Mouse (Mus musculus) skeletal muscle tissue, adult 2 months (tissue): Measurements from ENCODE around the gene Rpl21.

Experiments
- DNase-seq: peaks from one replicate; pipeline ENCODE4 v3.0.0-alpha.2; 2012; ENCODE audit warnings: low read depth, low spot score

The Rpl21 gene

DNA sequence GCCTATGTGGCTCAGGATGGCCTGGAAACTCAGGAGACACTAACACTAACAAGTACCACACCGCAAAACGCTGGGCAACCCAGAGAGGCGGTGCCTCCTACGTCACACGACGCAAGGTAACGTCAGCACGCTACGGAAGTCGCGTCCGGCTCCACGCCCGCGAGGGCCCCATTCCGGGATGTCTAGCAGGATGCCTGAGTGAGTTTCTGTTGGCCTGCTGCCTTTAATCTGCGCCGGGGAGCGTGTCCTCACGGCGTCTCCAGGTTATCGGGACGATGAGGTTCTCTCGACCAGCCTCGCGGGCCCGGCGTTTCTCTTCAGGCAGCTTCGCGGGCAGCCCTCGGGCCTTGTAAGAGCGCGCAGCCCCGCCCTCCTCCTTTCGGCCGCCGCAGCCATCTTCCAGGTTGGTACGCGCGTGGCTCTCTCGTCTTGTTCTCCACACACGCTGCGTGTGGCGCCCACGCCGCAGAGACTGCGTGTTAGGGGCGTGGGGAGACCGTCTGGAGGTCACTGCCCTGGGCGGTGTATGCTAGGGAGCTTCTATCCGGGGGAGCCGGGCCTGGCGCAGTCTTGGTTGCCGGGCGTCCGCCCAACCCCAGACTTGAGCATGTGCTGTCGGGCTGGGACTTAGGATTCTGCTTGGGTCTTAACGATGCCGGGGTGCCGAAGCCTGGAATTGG, at the start of gene Rpl21:
Gene Rpl21, plus strand, starts transcription at position 122 of the 680 bp plus-strand sequence.
- DNase-seq, result peak; percentile 96

DNA sequence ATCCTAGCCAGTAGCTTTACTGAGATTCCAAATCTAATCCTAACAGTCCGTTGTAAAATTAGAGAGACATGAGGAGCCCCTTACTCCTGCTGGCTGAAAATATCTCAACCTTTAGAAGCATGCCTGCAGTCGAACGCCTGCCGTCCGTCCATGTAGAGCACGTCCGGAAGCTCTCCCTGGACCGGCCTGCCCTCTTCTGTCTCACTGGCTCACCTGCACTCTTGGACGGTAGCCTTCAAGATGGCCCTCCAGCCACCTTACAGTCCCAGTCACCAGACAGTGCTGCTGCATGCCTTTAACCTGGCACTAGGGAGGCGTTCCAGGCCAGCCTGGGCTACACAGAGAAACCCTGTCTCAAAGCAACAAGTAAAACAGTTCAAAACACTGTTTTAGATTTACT, 49.4 kb upstream of the Rpl21 start:
- DNase-seq, result no peak

DNA sequence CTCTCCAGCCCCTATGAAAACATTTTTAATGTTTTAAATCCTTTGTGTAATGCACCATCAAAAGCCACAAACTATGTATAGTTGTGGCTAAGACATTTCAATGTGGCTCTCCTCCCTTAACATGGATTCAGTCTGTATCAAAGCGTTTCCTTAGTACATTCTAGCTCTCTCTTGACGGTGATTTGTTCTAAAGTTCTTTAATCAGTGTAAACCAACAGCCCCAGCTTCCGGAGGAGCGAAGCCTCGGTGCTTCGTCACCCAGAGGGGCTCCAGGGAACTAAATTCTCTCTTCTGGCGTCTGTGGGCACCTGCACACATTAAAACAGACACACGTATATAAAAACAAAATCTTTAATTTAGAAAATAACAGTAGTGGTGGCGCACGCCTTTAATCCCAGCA, 48.8 kb upstream of the Rpl21 start:
- DNase-seq, result no peak

DNA sequence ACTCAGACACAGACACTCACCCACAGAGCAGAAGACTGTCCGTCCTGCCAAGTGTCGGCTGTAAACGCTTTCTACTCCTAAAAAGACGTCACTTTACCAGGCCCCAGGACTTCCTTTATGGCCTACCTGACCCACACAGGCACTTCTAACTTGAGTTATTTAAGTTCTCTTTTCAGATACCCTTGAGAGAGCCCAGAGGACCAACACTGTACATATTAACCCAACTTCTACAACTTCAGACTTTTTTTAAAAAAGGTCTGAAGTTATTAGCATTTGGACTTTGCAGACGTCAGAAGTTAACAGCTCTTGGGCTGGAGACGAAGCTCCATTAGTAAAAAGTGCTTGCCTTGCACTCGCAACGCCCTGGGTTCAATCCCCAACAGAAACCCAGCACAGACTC, 46.6 kb upstream of the Rpl21 start:
- DNase-seq, result no peak

DNA sequence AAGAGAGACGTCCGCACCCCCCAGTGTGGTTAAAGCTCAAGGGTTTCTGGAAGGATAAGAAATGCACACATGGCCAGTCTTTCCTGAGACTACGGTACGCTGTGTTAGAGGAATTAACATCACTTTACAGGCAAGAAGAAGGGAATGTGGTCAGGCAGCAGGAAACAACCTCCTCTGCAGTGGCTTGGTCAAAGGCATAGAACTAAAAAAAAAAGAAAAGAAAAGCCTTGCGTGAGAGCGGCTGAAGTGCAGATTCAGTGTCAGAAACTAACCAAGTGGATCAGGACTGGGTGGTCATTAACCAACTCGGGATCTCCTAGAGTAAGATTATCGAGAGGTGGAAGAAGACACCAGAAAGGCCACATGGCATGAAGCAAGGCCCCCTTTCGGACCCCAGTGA, 43.3 kb upstream of the Rpl21 start:
- DNase-seq, result no peak

DNA sequence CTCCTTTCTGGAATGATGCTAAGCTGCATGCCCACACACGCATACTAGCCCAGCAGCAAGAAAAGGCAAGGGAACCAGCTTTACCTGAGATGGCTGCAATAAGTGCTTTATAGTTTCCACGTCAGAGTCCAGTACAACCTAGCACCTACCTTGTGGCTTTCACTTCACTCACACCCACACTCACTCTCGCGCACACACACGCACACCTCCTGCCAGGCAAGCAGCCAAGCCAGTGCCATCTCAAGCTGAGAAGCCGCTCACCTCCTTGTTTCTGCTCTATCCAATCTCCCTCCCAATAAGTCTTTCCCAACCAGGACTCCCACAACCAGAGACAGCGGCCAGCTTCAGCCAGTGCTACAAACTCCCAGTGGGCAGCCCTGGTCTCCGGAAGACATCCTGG, 41.7 kb upstream of the Rpl21 start:
- DNase-seq, result no peak

DNA sequence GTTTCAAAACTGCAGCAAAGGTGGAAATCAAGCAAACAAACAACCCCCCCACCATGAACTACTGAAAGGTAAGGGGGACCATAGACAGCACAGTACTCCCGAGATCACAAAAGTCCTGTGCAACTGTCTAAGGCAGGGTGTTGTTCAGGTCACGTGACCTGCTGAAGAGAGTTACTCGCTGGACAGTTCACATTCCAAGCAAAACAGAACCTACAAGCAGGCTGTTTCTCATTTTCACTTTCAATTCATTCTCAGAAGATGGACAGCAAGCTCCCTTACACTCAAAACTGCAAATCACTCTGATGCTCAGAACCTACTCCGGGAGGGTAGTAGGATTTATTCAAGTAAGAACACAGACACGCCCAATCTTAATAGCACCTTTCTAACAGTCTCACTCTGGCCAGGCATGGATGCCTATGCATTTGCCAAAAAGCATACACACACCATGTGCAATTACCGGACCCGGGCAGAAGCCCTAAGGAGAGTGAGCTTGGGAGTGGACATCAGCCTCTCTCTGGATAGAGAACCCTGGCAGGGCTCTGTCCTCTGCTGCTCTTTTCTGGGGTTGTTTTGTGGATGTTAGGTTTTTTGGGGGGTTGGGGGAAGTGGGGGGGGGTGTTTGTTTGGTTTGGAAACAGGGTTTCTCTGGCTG, 40.4 kb upstream of the Rpl21 start:
- DNase-seq, result peak; percentile 30

DNA sequence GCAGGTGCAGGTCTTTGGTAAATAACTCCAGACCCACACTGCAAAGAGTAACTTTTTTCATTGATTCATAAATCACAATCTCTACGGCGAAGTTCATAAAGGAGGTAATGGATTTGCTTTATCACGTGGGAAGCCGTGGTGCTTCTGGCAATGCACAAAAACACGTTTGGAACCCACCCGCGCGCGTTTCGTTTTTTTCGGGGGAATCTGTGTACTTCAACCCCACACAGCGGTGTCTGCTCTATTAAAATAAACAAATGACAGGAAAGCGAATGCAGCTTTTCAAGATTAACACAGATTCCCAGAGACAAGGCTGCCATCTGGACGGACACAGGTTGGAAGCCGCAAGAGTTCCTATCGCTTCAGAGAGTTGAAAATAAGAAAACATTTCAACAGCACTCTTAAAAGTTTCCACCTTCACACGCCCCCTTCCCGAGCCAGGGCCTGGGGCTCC, 39.0 kb upstream of the Rpl21 start:
- DNase-seq, result no peak

DNA sequence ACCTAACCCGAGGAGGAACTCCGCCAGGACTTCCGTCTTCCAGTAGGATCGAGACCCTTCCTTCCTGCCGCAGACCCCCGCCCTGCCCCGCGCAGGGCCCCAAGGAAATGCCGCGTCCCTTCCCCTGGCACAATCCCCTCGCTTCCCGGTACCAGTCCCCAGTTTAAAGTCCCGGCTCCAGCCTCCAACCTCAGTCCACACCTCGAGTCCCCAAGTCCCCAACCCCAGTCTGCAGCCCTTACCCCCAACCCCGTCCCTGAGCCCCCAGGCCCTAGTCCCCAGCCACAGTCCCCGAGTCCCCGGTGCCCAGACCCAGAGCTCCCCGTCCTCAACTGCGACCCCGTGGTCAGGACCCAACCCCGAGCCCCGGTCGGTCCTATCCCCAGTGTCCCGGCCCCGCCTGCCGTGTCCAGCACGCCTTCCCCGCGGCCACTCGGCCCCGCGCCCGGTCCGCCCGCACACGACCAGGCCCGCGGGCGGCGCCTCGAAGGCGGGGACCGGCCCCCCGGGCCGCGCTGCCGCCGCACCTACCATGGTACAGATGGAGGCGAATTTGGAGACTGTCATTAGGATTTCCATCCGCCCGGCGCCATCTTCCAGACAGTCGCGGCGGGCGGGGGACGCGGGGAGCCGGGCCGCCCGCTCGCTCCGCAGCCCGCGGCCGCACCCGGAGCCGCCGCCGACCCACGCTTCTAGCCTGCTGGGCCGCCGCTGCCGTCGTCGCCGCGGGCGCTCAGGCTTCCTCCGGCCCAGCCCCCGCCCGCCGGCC, 38.4 kb upstream of the Rpl21 start:
- no peak for DNase-seq

DNA sequence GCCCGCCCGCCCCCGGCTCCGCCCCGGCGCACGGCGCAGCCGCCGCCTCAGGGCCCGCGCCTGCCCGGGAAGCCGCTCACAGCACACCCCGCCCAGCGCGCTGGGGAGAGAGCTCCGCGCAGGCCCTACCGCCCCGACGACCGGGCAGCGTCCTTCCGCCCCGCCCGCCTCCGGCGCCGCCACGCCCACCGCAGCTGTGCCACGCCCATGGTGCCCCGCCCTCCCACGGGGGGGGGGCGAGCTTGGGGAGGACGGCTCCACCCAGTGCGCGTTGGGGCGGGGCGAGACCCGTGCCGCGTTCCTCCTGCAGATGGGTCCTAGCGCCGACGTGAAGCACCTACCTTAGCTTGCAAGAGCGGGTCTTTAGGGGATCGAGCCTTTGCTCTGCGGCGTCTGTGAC, 37.8 kb upstream of the Rpl21 start, which contains the start of gene Usp12:
Gene Usp12, minus strand, starts transcription at position 154 of the 400 bp plus-strand sequence.
- DNase-seq, result peak; percentile 95

DNA sequence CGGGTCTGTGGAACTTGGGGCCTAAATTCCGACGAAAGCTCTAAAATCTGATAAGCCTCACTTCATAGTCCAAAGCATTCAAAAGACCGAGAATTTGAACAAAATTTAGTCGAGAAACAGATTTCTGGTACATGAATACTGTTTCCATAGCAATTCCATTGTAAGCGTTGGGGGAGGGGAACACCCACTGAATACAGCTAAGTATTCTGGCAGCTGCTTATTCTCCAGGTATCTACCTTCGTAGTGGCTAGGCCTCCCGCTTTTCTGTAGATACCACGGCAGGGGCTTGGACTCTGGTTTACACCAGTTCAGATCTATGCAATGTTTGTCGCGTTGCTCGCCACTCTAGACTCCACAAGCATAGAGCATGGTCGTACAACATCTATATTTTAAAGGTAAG, 37.0 kb upstream of the Rpl21 start:
- no peak for DNase-seq

DNA sequence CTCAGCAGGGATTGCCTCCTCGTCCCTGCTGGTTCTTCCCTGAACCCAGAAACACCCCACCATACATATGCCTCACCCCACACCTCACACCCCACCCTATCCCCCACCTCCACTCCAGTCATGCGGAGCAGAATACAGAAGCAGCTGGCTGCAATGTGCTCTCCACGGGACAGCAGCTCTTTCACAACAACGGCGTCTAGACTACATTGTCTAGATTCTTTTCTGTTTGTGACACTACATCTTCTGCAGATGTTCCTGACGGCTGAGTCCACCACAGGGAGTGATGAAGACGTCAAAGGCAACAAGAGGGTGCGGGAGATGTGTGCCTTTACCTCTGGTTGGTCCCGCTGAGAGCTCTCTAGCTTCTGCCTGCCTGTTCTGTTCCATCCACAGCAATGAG, 34.7 kb upstream of the Rpl21 start:
- DNase-seq, result no peak

DNA sequence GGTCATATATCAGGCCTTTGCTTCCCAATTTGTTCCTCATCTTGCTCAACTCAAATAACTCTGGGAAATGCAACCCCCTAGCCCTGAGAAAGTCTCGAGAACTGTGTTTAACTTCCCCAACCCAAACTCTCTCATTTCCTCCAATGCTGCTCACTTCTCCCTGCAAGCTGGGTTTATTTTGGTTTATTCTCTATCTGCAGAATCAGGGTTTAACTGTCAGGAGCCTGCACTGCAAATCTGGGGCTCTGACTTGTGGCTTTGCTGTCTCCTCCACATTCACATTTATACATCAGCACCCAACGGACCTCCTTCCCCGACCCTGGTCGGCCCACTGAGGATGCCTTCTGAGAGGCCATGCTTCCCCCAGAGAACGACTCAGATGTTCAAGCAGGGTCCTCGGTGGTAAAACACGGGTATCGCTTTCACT, 26.7 kb upstream of the Rpl21 start:
- DNase-seq, result no peak

DNA sequence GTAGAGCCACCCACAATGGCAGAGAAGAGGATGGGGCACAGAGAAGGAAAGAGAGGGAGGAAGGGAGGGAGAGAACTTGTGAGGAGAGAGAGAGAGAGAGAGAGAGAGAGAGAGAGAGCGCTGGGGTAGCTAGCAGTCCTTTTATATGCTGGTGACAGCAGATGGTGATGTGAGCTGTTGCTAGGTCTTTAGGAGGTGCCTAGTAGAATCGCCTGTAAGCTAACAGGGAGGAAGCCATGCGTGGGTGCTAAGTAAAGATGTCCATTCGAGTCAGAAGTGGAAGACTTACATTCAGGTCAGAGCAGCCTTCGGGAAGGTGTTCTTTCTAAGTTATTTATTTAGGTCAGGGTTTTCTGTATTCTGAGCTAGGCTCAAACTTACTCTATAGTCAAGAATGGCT, 22.7 kb upstream of the Rpl21 start:
- DNase-seq, result no peak

DNA sequence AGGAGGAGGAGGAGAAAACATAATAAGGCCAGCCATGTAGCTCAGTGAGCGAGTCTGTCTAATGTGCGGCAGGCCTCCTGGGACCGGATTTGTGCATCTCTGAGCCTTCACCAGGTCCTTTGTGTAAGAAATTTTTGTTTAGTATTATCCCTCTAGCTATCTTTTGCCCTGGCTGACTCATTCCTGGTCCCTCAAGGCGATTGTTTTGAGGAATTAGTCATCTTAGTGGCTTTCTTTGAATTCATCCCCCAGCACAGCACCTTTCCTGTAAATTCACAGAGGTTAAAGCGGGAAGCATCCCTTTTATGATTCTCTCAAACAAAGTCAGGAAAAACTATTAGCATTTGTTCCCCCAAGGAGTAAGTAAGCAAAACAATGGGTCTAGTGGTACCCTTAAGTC, 19.8 kb upstream of the Rpl21 start:
- DNase-seq, result no peak

DNA sequence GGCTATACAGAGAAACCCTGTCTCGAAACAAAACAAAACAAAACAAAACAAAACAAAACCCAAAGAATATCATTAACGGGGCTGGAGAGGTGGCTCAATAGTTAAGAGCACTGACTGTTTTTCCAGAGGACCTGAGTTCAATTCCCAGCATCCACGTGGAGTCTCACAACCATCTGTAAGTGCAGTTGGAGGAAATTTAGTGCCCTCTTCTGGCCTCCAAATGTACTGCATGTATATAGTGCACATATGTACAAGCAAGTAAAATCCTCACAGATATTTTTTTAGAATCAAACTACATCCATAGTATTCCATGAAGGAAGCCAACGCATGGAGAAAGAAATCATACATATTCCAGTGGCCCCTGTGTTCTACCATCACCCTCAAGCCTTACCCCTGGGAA, 19.3 kb upstream of the Rpl21 start:
- no peak for DNase-seq

DNA sequence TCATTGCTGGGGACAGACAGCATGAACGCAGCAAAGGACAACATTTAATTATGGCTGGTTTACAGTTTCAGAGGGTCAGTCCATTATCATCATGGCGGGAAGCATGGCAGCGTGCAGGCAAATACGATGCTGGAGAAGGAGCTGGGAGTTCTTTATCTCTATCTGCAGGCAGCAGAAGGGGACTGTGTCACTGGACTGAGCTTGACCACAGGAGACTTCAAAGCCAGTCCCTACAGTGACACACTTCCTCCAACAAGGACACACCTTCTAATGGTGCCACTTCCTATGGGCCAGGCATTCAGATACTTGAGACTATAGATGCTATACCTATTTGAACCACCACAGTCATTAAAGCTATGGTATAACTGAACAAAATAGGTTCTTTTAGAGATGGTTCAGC, 17.3 kb upstream of the Rpl21 start:
- no peak for DNase-seq

DNA sequence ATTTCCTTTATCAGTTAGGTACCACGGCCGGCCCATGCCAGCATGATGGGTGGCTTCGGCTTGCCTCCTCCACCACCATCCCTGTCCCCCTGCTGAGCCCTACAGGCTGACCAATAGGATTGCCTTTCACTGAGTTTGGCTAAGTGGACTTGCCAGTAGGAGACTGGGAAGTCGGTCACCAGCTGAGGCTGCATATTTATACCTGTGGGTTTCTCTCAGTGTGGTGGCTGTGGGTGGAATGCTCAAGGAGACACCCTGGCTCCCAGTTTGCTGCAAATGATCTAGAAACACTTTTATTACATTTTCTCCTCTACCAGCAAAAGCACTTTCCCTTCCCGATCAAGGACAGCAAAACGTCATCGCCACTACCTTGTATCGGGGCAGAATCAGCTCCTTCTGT, 15.1 kb upstream of the Rpl21 start:
- no peak for DNase-seq

DNA sequence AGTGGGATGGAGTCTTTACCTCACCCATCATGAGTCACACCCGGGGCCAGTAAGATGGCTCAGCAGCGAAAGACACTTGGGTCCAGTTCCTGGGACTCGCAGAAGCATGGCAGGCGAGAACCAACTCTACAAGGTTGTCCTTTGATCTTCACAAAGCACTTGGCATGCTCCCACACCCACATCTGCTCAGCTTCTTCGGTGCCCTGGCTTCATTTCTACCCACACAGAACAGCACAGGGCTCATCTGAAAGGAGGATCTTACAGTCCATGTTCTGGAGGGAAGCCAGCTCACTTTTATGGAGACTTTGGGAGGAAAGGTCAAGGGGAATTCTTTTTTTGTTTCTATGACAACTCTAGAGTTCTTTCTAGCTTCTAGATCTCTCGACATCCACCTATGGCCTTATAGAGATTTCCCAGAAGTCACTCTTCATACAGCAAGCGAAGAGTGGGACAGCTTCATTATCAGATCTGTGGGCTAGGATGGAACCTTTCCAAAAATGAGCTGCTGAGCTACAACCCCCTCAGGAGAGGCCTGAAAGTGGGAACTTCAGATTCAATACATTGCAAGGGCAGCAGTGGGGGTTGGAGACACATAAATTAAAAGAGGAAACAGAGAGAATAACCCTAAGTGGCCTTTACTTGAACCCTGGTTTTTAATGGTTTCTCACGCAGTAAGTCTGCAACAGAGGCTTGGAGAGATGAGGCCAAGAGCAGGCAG, 13.6 kb upstream of the Rpl21 start:
- no peak for DNase-seq

DNA sequence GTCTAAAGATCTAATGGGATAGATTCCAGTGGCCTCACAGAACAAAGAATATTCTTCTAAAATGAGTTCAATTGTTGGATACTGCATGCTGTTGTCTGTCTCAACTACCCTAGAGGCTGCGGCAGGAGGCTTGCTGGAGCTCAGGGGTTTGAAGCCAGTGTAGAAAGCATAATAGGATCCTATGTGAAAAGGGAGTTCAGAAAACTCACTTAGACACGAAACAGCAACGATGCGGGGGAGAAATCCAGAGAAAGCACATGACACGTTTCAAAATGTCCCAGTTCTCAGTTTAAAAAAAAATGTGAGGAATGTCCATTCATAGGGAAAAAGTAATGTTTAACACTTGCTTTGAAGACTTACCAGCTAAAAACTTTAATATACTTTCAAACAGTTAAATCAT, 9.7 kb upstream of the Rpl21 start:
- no peak for DNase-seq

DNA sequence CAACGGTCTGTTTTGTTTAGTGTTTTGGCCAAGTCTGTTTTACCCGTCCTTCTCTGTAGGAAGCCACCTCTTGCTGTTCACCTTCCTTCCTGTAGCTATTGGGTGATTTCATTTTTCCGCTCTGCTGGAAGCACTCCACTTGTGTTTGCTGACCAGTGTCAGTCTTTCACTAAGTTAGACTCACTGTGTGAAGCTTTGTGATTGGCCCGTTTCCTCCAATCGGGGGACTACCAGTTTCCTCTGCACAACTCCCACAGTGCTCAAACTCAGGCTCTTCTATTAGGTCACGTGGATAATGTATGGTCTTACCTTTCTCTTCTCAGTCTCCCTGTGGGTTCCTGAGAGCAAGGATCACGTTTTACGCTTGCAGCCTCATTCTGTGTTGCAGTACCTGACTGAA, 3.2 kb upstream of the Rpl21 start:
- no peak for DNase-seq

DNA sequence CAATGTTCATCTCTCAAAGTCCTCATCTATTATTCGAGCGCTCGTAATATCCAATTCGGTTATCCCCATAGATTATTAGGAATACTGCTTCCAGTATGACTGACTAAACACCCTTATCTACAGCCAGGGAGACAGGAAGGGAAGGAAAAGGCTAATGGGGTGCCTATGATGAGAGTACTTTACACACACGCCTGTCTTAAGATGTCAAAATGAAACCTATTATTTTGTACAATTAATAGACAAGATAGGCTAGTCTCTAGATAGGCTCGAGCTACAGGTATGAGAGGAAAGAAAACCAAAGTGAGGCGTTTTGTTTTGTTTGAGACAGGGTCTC, 288 bp upstream of the Rpl21 start:
- DNase-seq, result no peak
